Mouse (Mus musculus) MEL (cell line): Measurements from ENCODE around the gene Zfp296. TPM values are rescaled to one million over a fixed set of nuclear protein-coding genes. Genes with fewer than 3 reads are reported as not detected.

ENCODE experiments used
- DNase-seq: peaks from one replicate; pipeline ENCODE4 v3.0.0; 2011; ENCODE audit warnings: low read depth, low spot score
- H3K27ac ChIP-seq: 2 replicates; pipeline ENCODE4 v1.5.1; 2012; ENCODE audit warnings: low read depth, mild to moderate bottlenecking, control low read depth, low read length, moderate library complexity; ENCODE audit not compliant: control insufficient read depth
- H3K27me3 ChIP-seq, 2 experiments: fragments of 150-350 bp in 1 of 2; sonication (generic) in 1 of 2; 2 replicates each; pipeline ENCODE4 v1.6.1; 2012; ENCODE audit warnings: low read length in 2 of 2, mild to moderate bottlenecking in 2 of 2, improper control_type of control experiment in 1 of 2, moderate library complexity in 1 of 2; ENCODE audit not compliant: insufficient read depth in 2 of 2, control insufficient read depth in 1 of 2
- H3K36me3 ChIP-seq, 2 experiments: 2 replicates each; pipeline ENCODE4 v1.6.1; 2012 to 2014; ENCODE audit warnings: low read length in 2 of 2, improper control_type of control experiment in 1 of 2, inconsistent platforms in 1 of 2, mild to moderate bottlenecking in 1 of 2; ENCODE audit not compliant: insufficient read depth in 2 of 2, control insufficient read depth in 1 of 2
- H3K4me1 ChIP-seq, 2 experiments: fragments of 150-350 bp in 1 of 2; sonication (generic) in 1 of 2; 2 replicates each; pipeline ENCODE4 v1.6.1; 2012; ENCODE audit warnings: low read length in 2 of 2, improper control_type of control experiment in 1 of 2, mild to moderate bottlenecking in 1 of 2; ENCODE audit not compliant: insufficient read depth in 2 of 2, control insufficient read depth in 1 of 2
- H3K4me3 ChIP-seq, 2 experiments: fragments of 150-350 bp in 1 of 2; sonication (generic) in 1 of 2; 2 replicates each; pipeline ENCODE4 v1.5.1; 2012; ENCODE audit warnings: low read depth in 2 of 2, low read length in 2 of 2, mild to moderate bottlenecking in 2 of 2, moderate library complexity in 2 of 2, control low read depth in 1 of 2, improper control_type of control experiment in 1 of 2; ENCODE audit not compliant: control insufficient read depth in 1 of 2, insufficient read depth in 1 of 2
- H3K79me2 ChIP-seq: 2 replicates; pipeline ENCODE4 v1.6.1; 2012; ENCODE audit warnings: mild to moderate bottlenecking, low read length, moderate library complexity; ENCODE audit not compliant: control insufficient read depth, poor library complexity, insufficient read depth
- H3K9ac ChIP-seq: 2 replicates; pipeline ENCODE4 v1.6.1; 2012; ENCODE audit warnings: low read depth, mild to moderate bottlenecking, control low read depth, low read length, moderate library complexity; ENCODE audit not compliant: control insufficient read depth, poor library complexity, severe bottlenecking
- H3K9me3 ChIP-seq: fragments of 150-350 bp; sonication (generic); replicated peaks from 2 replicates; pipeline ENCODE4 v1.6.1; 2012; ENCODE audit warnings: mild to moderate bottlenecking, low read length, improper control_type of control experiment, moderate library complexity; ENCODE audit not compliant: insufficient read depth
- CHD2 ChIP-seq: IDR thresholded peaks from 2 replicates; pipeline ENCODE4 v1.6.1; 2011; ENCODE audit warnings: low read length, improper control_type of control experiment
- E2F4 ChIP-seq: IDR thresholded peaks from 2 replicates; pipeline ENCODE4 v1.6.1; 2011; ENCODE audit warnings: low read depth, low read length, improper control_type of control experiment, borderline replicate concordance
- ELF1 ChIP-seq: IDR thresholded peaks from 2 replicates; pipeline ENCODE4 v1.6.1; 2014; ENCODE audit warnings: low read depth, mild to moderate bottlenecking, inconsistent platforms, low read length, improper control_type of control experiment, moderate library complexity
- EP300 ChIP-seq, 2 experiments: IDR thresholded peaks; 2 replicates each; pipeline ENCODE4 v1.6.1; 2011; ENCODE audit warnings: improper control_type of control experiment in 2 of 2, low read length in 2 of 2, low read depth in 1 of 2, mild to moderate bottlenecking in 1 of 2
- ETS1 ChIP-seq: IDR thresholded peaks from 2 replicates; pipeline ENCODE4 v1.6.1; 2012; ENCODE audit warnings: low read depth, mild to moderate bottlenecking, inconsistent platforms, low read length, improper control_type of control experiment, moderate library complexity
- GABPA ChIP-seq: IDR thresholded peaks from 2 replicates; pipeline ENCODE4 v1.6.1; 2012; ENCODE audit warnings: low read depth, mild to moderate bottlenecking, inconsistent platforms, low read length, improper control_type of control experiment, moderate library complexity
- GATA1 ChIP-seq: IDR thresholded peaks from 2 replicates; pipeline ENCODE4 v1.6.1; 2011; ENCODE audit warnings: low read depth, low read length, improper control_type of control experiment
- JUND ChIP-seq: IDR thresholded peaks from 2 replicates; pipeline ENCODE4 v1.6.1; 2011; ENCODE audit warnings: low read depth, mild to moderate bottlenecking, improper control_type of control experiment, low read length
- KAT2A ChIP-seq: conservative IDR thresholded peaks from 2 replicates; pipeline ENCODE4 v1.6.1; 2012; ENCODE audit warnings: low read depth, low read length, improper control_type of control experiment, inconsistent platforms
- MAFK ChIP-seq: IDR thresholded peaks from 2 replicates; pipeline ENCODE4 v1.6.1; 2011; ENCODE audit warnings: low read depth, mild to moderate bottlenecking, low read length, improper control_type of control experiment, borderline replicate concordance
- MAX ChIP-seq: IDR thresholded peaks from 2 replicates; pipeline ENCODE4 v1.6.1; 2011; ENCODE audit warnings: low read length, improper control_type of control experiment
- MEF2A ChIP-seq: IDR thresholded peaks from 2 replicates; pipeline ENCODE4 v1.6.1; 2014; ENCODE audit warnings: low read depth, mild to moderate bottlenecking, inconsistent platforms, low read length, improper control_type of control experiment; ENCODE audit not compliant: poor library complexity, insufficient replicate concordance, severe bottlenecking; ENCODE audit errors: extremely low read depth
- MXI1 ChIP-seq: IDR thresholded peaks from 2 replicates; pipeline ENCODE4 v1.6.1; 2011; ENCODE audit warnings: mild to moderate bottlenecking, low read depth, low read length, improper control_type of control experiment
- MYB ChIP-seq: IDR thresholded peaks from 2 replicates; pipeline ENCODE4 v1.6.1; 2011; ENCODE audit warnings: mild to moderate bottlenecking, low read depth, low read length, improper control_type of control experiment
- MYC ChIP-seq: IDR thresholded peaks from 2 replicates; pipeline ENCODE4 v1.6.1; 2011; ENCODE audit warnings: low read depth, mild to moderate bottlenecking, low read length, improper control_type of control experiment, moderate library complexity
- NELFE ChIP-seq: IDR thresholded peaks from 2 replicates; pipeline ENCODE4 v1.6.1; 2011; ENCODE audit warnings: low read depth, low read length, improper control_type of control experiment
- SIN3A ChIP-seq: IDR thresholded peaks from 2 replicates; pipeline ENCODE4 v1.6.1; 2012; ENCODE audit warnings: low read length, improper control_type of control experiment, inconsistent platforms
- TCF12 ChIP-seq: IDR thresholded peaks from 2 replicates; pipeline ENCODE4 v1.6.1; 2014; ENCODE audit warnings: low read depth, mild to moderate bottlenecking, inconsistent platforms, low read length, improper control_type of control experiment, moderate library complexity
- UBTF ChIP-seq: IDR thresholded peaks from 2 replicates; pipeline ENCODE4 v1.6.1; 2012; ENCODE audit warnings: low read depth, mild to moderate bottlenecking, inconsistent platforms, low read length, improper control_type of control experiment, moderate library complexity, borderline replicate concordance; ENCODE audit not compliant: insufficient read depth
- USF2 ChIP-seq, 2 experiments: IDR thresholded peaks; 2 replicates each; pipeline ENCODE4 v1.6.1; 2011 to 2012; ENCODE audit warnings: improper control_type of control experiment in 2 of 2, low read length in 2 of 2, borderline replicate concordance in 1 of 2, inconsistent platforms in 1 of 2, low read depth in 1 of 2, mild to moderate bottlenecking in 1 of 2; ENCODE audit not compliant: insufficient read depth in 1 of 2
- ZC3H11A ChIP-seq: IDR thresholded peaks from 2 replicates; pipeline ENCODE4 v1.6.1; 2012; ENCODE audit warnings: low read depth, mild to moderate bottlenecking, inconsistent platforms, low read length, improper control_type of control experiment
- polyA plus RNA-seq, 2 experiments: library from polyadenylated mRNA; stranded (reverse) in 1 of 2; unstranded in 1 of 2; fragments of >175 nt in 1 of 2; fragments of >200 nt in 1 of 2; gene quantifications; 2 replicates each; pipeline versions ENCODE4 v1.2.1 to v1.2.4; 2012; ENCODE audit warnings: low replicate concordance in 2 of 2, low read depth in 1 of 2; ENCODE audit not compliant: insufficient read length in 2 of 2, insufficient read depth in 1 of 2, missing spikeins in 1 of 2
- total RNA-seq: library from RNA; depleted of rRNA; stranded (reverse); fragments of 300-350 nt; gene quantifications from 2 replicates; pipeline ENCODE4 v1.2.3, GENCODE M21; 2012

The Zfp296 gene
- total and polyA plus RNA-seq, 3 experiments: 3.3 to 7.8 TPM; not detected in 1

- TF ChIP-seq GABPA: no peak
- TF ChIP-seq ETS1: peak; percentile 82
Measured at GRCm38 (mm10) chr7:19593061-19593730, 16.1 kb downstream of the Zfp296 start (continued).

GRCm38 (mm10) chr7:19600562-19600961 lies 23.5 kb downstream of the Zfp296 start:
- no peak for TF ChIP-seq ETS1
- no peak for TF ChIP-seq MXI1
- TF ChIP-seq MYB: no peak
- TF ChIP-seq GATA1: no peak
- no peak for TF ChIP-seq TCF12
- TF ChIP-seq, all 39 proteins: peak for 0
- peaks cover 2 to 11% of the 10 kb centered on the region in 2 experiments; a peak in 1 of 4 replicates for H3K4me1 ChIP-seq
- no peak overlapping the region for H3K9ac ChIP-seq
- H3K79me2 ChIP-seq: peaks cover 23% of the 10 kb centered on the region
- no peak overlapping the region for H3K4me3 ChIP-seq
- H3K27ac ChIP-seq: no peak overlapping the region
- peaks cover 0 to 12% of the 10 kb centered on the region in 2 experiments for H3K36me3 ChIP-seq
- no peaks in the 10 kb centered on the region for H3K27me3 ChIP-seq
- no peaks in the 10 kb centered on the region for H3K9me3 ChIP-seq
- DNase-seq: no peak

- Histone ChIP-seq H3K79me2 (peaks cover 23% of the 10 kb centered on the region), H3K27ac (no peak overlapping the region), H3K27me3 (no peaks in the 10 kb centered on the region), H3K9ac (peak overlapping the region; percentile 87), H3K4me1 (peaks cover 2 to 11% of the 10 kb centered on the region in 2 experiments; a peak in 1 of 4 replicates), H3K4me3 (peak overlapping the region; percentile 91 to 96), H3K9me3 (no peaks in the 10 kb centered on the region), H3K36me3 (peaks cover 0 to 12% of the 10 kb centered on the region in 2 experiments)
- DNase-seq: no peak
- TF ChIP-seq MAFK (no peak), KAT2A (no peak), ZC3H11A (no peak), GATA1 (no peak)
Measured at GRCm38 (mm10) chr7:19603055-19603454, 26.0 kb downstream of the Zfp296 start.

GRCm38 (mm10) chr7:19603849-19604605 lies 26.9 kb downstream of the Zfp296 start, which contains the start of gene Clasrp:
Gene Clasrp (minus strand): TSS chr7:19604486.
- Histone ChIP-seq H3K27me3 (no peaks in the 10 kb centered on the region), H3K9me3 (no peaks in the 10 kb centered on the region), H3K4me1 (peaks cover 2 to 11% of the 10 kb centered on the region in 2 experiments; a peak in 1 of 4 replicates), H3K9ac (peak within 1 kb of the TSS; percentile 87), H3K4me3 (peak within 1 kb of the TSS; percentile 91 to 96), H3K36me3 (peaks cover 0 to 12% of the 10 kb centered on the region in 2 experiments), H3K79me2 (peaks cover 23% of the 10 kb centered on the region), H3K27ac (peak within 1 kb of the TSS; percentile 82)
- peak; percentile 97 for DNase-seq
- TF ChIP-seq ELF1: peak; percentile 99
- TF ChIP-seq SIN3A: peak; percentile 83
- no peak for TF ChIP-seq USF2 (IDR thresholded peaks at IDR 0.05; ENCODE audit: borderline replicate concordance in 1 of 2, insufficient read depth in 1 of 2, low read depth in 1 of 2, low read length in 2 of 2)
- no peak for TF ChIP-seq UBTF
- TF ChIP-seq E2F4: peak; percentile 68; the same call in 1 of the 2 replicates
- TF ChIP-seq MYB: no peak
- TF ChIP-seq EP300 (IDR thresholded peaks at IDR 0.05; ENCODE audit: low read depth in 1 of 2, low read length in 2 of 2): 0 out of 4 replicates have a peak, but pooled peaks of 1 of the 2 experiments have one; percentile 17
- TF ChIP-seq JUND: no peak
- peak; percentile 42 for TF ChIP-seq CHD2
- TF ChIP-seq GATA1: no peak
- TF ChIP-seq MYC: no peak
- peak; percentile 92 for TF ChIP-seq NELFE
- TF ChIP-seq MEF2A: no peak
- TF ChIP-seq MAX: peak; percentile 25; the same call in 1 of the 2 replicates
